Mouse (Mus musculus) heart, postnatal 0 days (tissue): ENCODE data around the gene Baiap2.
A peak's percentile ranks its signal among the peaks of the same experiment; 100 is the strongest.

Experiments
- CTCF ChIP-seq: IDR thresholded peaks from 2 replicates; pipeline ENCODE4 v1.5.1; 2016; ENCODE audit warnings: antibody characterized with exemption, control low read depth, low read depth
- EP300 ChIP-seq: IDR thresholded peaks from 2 replicates; pipeline ENCODE4 v1.6.1; 2016; ENCODE audit warnings: antibody characterized with exemption, low read depth

DNA sequence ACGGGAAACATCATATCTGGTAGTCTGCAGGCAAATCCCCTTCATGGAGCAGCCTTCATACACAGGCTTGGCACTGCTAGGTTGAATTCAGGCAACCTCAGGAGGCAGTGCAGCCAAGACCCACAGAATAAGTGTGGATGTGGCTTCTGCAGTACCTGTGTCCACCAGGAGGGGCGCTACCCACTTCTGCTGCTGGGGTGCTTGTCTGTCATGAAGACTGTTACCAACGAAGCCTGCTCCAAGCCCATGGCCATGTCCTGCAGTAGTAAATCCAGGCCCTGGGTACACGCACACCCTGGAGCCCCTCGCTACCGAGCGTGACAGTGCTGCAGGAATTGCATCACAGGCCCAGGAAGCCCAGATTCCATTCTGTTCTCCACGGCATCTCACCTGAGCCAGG, 22.7 kb upstream of the Baiap2 start:
- peak; percentile 78 for TF ChIP-seq CTCF
- TF ChIP-seq EP300: no peak
